In genomic region chr17:35234903-35235302, GRCm38 (mm10) we compare ENCODE assay signal across 8 mouse cellular contexts. TPM values are rescaled to one million over a fixed set of nuclear protein-coding genes. Genes with fewer than 3 reads are reported as not detected.
A peak's percentile ranks its signal among the peaks of the same experiment; 100 is the strongest.
DNase-seq lines count a peak whose midpoint lies in the region; ATAC-seq and TF ChIP-seq lines count a peak whose summit lies in the region.

No protein-coding gene starts in this region.

- H3K4me3 ChIP-seq in testis, adult 2 months (ENCODE audit: control insufficient read depth, low read depth, low read length): peak overlapping the region; percentile 62
- peak overlapping the region; percentile 50 for H3K4me3 ChIP-seq in cortical plate, adult 2 months (ENCODE audit: insufficient read depth, low read length)
- H3K4me3 ChIP-seq in limb, embryonic 13.5 days: peak overlapping the region; percentile 63

- intact Hi-C loops in heart, postnatal 25 days (cut with DNase I): loop anchor here (5.0 to 10.0 kb wide), 3 partner anchors 113 to 233 kb away; partner anchors contain the start of genes Csnk2b, Gpank1, Sapcd1 and Vars
- intact Hi-C loops in left cerebral cortex, postnatal 36 days (cut with DNase I): loop anchor here (5.0 to 10.0 kb wide), 5 partner anchors 38 to 643 kb away; partner anchors contain the start of genes C2, Csnk2b, Ehmt2 and Gpank1

- H3K9ac ChIP-seq in limb, embryonic 13.5 days: peak overlapping the region; percentile 92

- no peak for ATAC-seq in limb, embryonic 13.5 days (ENCODE audit: low FRiP score, low read depth)

- no peaks in the 10 kb centered on the region for H3K9me3 ChIP-seq in limb, embryonic 13.5 days

- 7% methylated on average over 31 of the region's 31 CpGs for WGBS in limb, embryonic 13.5 days

- no peaks in the 10 kb centered on the region; the same call in 1 of the 2 replicates for H3K36me3 ChIP-seq in testis, adult 2 months (ENCODE audit: control insufficient read depth, insufficient read depth, low read length)
- H3K36me3 ChIP-seq in limb, embryonic 13.5 days: peaks cover 26% of the 10 kb centered on the region

- H3K27ac ChIP-seq in testis, adult 2 months (ENCODE audit: control insufficient read depth, insufficient read depth, low read depth, low read length): peak overlapping the region; percentile 94
- peak overlapping the region; percentile 72 for H3K27ac ChIP-seq in cortical plate, adult 2 months (ENCODE audit: insufficient read depth, low read length)
- H3K27ac ChIP-seq in limb, embryonic 13.5 days: peak overlapping the region; percentile 95

- peaks cover 25% of the 10 kb centered on the region for H3K4me1 ChIP-seq in testis, adult 2 months (ENCODE audit: control insufficient read depth, insufficient read depth, low read length)
- no peaks in the 10 kb centered on the region for H3K4me1 ChIP-seq in cortical plate, adult 2 months (ENCODE audit: control insufficient read depth, insufficient read depth, low read length)
- H3K4me1 ChIP-seq in limb, embryonic 13.5 days: peaks cover 38% of the 10 kb centered on the region

- DNase-seq in testis, postnatal 14 days (ENCODE audit: low spot score): no peak
- peak; percentile 31 for DNase-seq in heart, postnatal 25 days (ENCODE audit: low spot score)
- DNase-seq in naive thymus-derived CD4-positive, alpha-beta T cell, adult 2 months (ENCODE audit: low read depth): peak; percentile 59
- DNase-seq in left cerebral cortex, postnatal 36 days (ENCODE audit: low spot score in 2 of 2): no peak
- DNase-seq in frontal cortex, postnatal 14 days (ENCODE audit: low spot score in 2 of 2): no peak

- no peaks in the 10 kb centered on the region for H3K27me3 ChIP-seq in testis, adult 2 months (ENCODE audit: control insufficient read depth, insufficient read depth, low read length)
- no peaks in the 10 kb centered on the region for H3K27me3 ChIP-seq in limb, embryonic 13.5 days

- no peak for TF ChIP-seq CTCF in testis, adult 2 months (IDR thresholded peaks at IDR 0.05; ENCODE audit: control insufficient read depth, insufficient read depth, insufficient replicate concordance, low read depth, low read length)
- no peak for TF ChIP-seq CTCF in cortical plate, adult 2 months (IDR thresholded peaks at IDR 0.05; ENCODE audit: extremely low read depth, insufficient read depth, low read length)

- TF ChIP-seq POLR2A in testis, adult 2 months (IDR thresholded peaks at IDR 0.05; ENCODE audit: control insufficient read depth, low read depth, low read length): no peak
- TF ChIP-seq POLR2A in cortical plate, adult 2 months (IDR thresholded peaks at IDR 0.05; ENCODE audit: extremely low read depth, insufficient read depth, low read length): no peak

- peak overlapping the region; percentile 88 for H3K4me2 ChIP-seq in limb, embryonic 13.5 days (replicated peaks)

RNA-seq across cellular contexts. Expression of gene Nfkbil1, which starts 0.7 kb away (rescaled TPM):
- 27.9 and 30.2 TPM in 2 replicates for polyA plus RNA-seq in testis, adult 2 months (2012; rRNA removed)
- 12.2 and 13.8 TPM in 2 replicates for polyA plus RNA-seq in cortical plate, adult 2 months (2012; rRNA removed)
- 1 to 10 TPM; 8.2 to 8.7 TPM for total RNA-seq in heart, postnatal 25 days (2021)
- polyA plus RNA-seq in limb, embryonic 13.5 days (2015; fragmentation: Nextera tagmentation; extraction: Ambion mirVana): 11.3 and 12.2 TPM in 2 replicates
- total RNA-seq in left cerebral cortex, postnatal 36 days (2021): 10 to 100 TPM; 15.5 to 16.6 TPM

RNA-seq across cellular contexts. Expression of gene Atp6v1g2, which starts 1.4 kb away (rescaled TPM):
- 10.4 and 11.7 TPM in 2 replicates for polyA plus RNA-seq in testis, adult 2 months (2012; rRNA removed)
- polyA plus RNA-seq in cortical plate, adult 2 months (2012; rRNA removed): 765 and 777 TPM in 2 replicates
- 1 to 10 TPM; 2.5 to 2.8 TPM for total RNA-seq in heart, postnatal 25 days (2021)
- 4.2 and 5.3 TPM in 2 replicates for polyA plus RNA-seq in limb, embryonic 13.5 days (2015; fragmentation: Nextera tagmentation; extraction: Ambion mirVana)
- 100 to 1,000 TPM; 514 to 593 TPM for total RNA-seq in left cerebral cortex, postnatal 36 days (2021)

RNA-seq across cellular contexts. Expression of gene Ddx39b, which starts 6.6 kb away (rescaled TPM):
- polyA plus RNA-seq in testis, adult 2 months (2012; rRNA removed): 125 and 129 TPM in 2 replicates
- 382 and 400 TPM in 2 replicates for polyA plus RNA-seq in cortical plate, adult 2 months (2012; rRNA removed)
- total RNA-seq in heart, postnatal 25 days (2021): 10 to 100 TPM; 89.2 to 99.4 TPM
- polyA plus RNA-seq in limb, embryonic 13.5 days (2015; fragmentation: Nextera tagmentation; extraction: Ambion mirVana): 552 and 562 TPM in 2 replicates
- total RNA-seq in left cerebral cortex, postnatal 36 days (2021): 100 to 1,000 TPM; 189 to 214 TPM

RNA-seq across cellular contexts. Expression of gene Gm16181, which starts 14.3 kb away (rescaled TPM):
- not detected in 2 replicates for polyA plus RNA-seq in testis, adult 2 months (2012; rRNA removed)
- not detected in 2 replicates for polyA plus RNA-seq in cortical plate, adult 2 months (2012; rRNA removed)
- under 1 TPM; 0.50 to 0.65 TPM for total RNA-seq in heart, postnatal 25 days (2021)
- polyA plus RNA-seq in limb, embryonic 13.5 days (2015; fragmentation: Nextera tagmentation; extraction: Ambion mirVana): 0.40 and 0.60 TPM in 2 replicates
- not detected for total RNA-seq in left cerebral cortex, postnatal 36 days (2021)

RNA-seq across cellular contexts. Expression of gene H2-D1, which starts 27.6 kb away (rescaled TPM):
- polyA plus RNA-seq in testis, adult 2 months (2012; rRNA removed): 29.6 and 31.4 TPM in 2 replicates
- 64.1 and 72.6 TPM in 2 replicates for polyA plus RNA-seq in cortical plate, adult 2 months (2012; rRNA removed)
- total RNA-seq in heart, postnatal 25 days (2021): 10 to 100 TPM; 84.3 to 89.6 TPM
- polyA plus RNA-seq in limb, embryonic 13.5 days (2015; fragmentation: Nextera tagmentation; extraction: Ambion mirVana): 29.1 and 30.8 TPM in 2 replicates
- 10 to 100 TPM; 19.6 to 23.3 TPM for total RNA-seq in left cerebral cortex, postnatal 36 days (2021)

Comparison
In these comparisons a context has a peak if more than half of its experiments do, and no peak if none do; other contexts are left out.
1. DNase-seq: peak in heart, postnatal 25 days (single experiment) and naive thymus-derived CD4-positive, alpha-beta T cell, adult 2 months (single experiment); none in testis, postnatal 14 days (single experiment), left cerebral cortex, postnatal 36 days (0 of 2) and frontal cortex, postnatal 14 days (0 of 2).
2. RNA of gene Atp6v1g2, which starts 1.4 kb away (polyA plus RNA-seq): 765 to 777 TPM in cortical plate, adult 2 months; 10.4 to 11.7 TPM in testis, adult 2 months and 4.2 to 5.3 TPM in limb, embryonic 13.5 days; every median in the first group is over 10 times any median in the second.
3. Peak in every context shown above with its lines, with median percentiles within 50 percentile points of each other: H3K27ac ChIP-seq and H3K4me3 ChIP-seq.